Mouse (Mus musculus): Measurements from ENCODE around the gene Nup210. TPM values are rescaled to one million over a fixed set of nuclear protein-coding genes. Genes with fewer than 3 reads are reported as not detected.

Gene Nup210
- polyA plus RNA-seq, 1 experiment from 2014 or later = 7.1 TPM

GRCm38 (mm10) chr6:91160399-91160798, 43.8 kb upstream of the Nup210 start:
- H3K27me3 ChIP-seq (ENCODE audit: control insufficient read depth, insufficient read depth, low read length) = no peaks in the 10 kb centered on the region; the same call in 1 of the 2 replicates
- no peaks in the 10 kb centered on the region for H3K36me3 ChIP-seq (ENCODE audit: control insufficient read depth, insufficient read depth, low read length)
- H3K9me3 ChIP-seq (ENCODE audit: control insufficient read depth, low read length) = no peaks in the 10 kb centered on the region
- H3K9ac ChIP-seq (ENCODE audit: low read length) = no peak overlapping the region
- WGBS = 26% methylated on average over 3 of the region's 3 CpGs
- no peak overlapping the region for H3K4me3 ChIP-seq (ENCODE audit: control insufficient read depth in 1 of 2, insufficient read depth in 1 of 2, low read depth in 1 of 2, low read length in 2 of 2)
- H3K4me1 ChIP-seq (ENCODE audit: control insufficient read depth in 2 of 2, insufficient read depth in 2 of 2, low read length in 2 of 2) = peaks cover 25 to 57% of the 10 kb centered on the region in 2 experiments
- ATAC-seq (ENCODE audit: insufficient number of reproducible peaks, insufficient read depth, low FRiP score, low read depth) = no peak
- H3K27ac ChIP-seq (replicated peaks in 1 of 2; ENCODE audit: control insufficient read depth in 1 of 2, insufficient read depth in 1 of 2, low read depth in 2 of 2, low read length in 2 of 2) = peak overlapping the region in 1 of 2 experiments; percentile 72; a peak in 3 of 4 replicates
- peak overlapping the region; percentile 8; the same call in 1 of the 2 replicates for H3K4me2 ChIP-seq (ENCODE audit: low read length)

- Histone ChIP-seq H3K4me2 (ENCODE audit: low read length) (peak overlapping the region; percentile 34), H3K4me1 (ENCODE audit: control insufficient read depth in 2 of 2, insufficient read depth in 2 of 2, low read length in 2 of 2) (peaks cover 25 to 60% of the 10 kb centered on the region in 2 experiments), H3K9me3 (ENCODE audit: control insufficient read depth, low read length) (no peaks in the 10 kb centered on the region), H3K27ac (replicated peaks in 1 of 2; ENCODE audit: control insufficient read depth in 1 of 2, insufficient read depth in 1 of 2, low read depth in 2 of 2, low read length in 2 of 2) (peak overlapping the region in 1 of 2 experiments; percentile 15; a peak in 2 of 4 replicates), H3K36me3 (ENCODE audit: control insufficient read depth, insufficient read depth, low read length) (no peaks in the 10 kb centered on the region), H3K9ac (ENCODE audit: low read length) (peak overlapping the region; percentile 52), H3K27me3 (ENCODE audit: control insufficient read depth, insufficient read depth, low read length) (peaks cover 6% of the 10 kb centered on the region), H3K4me3 (ENCODE audit: control insufficient read depth in 1 of 2, insufficient read depth in 1 of 2, low read depth in 1 of 2, low read length in 2 of 2) (no peak overlapping the region)
- ATAC-seq (ENCODE audit: insufficient number of reproducible peaks, insufficient read depth, low FRiP score, low read depth) = no peak
- WGBS = 49% methylated on average over 9 of the region's 9 CpGs
Measured at GRCm38 (mm10) chr6:91159047-91159446, 42.4 kb upstream of the Nup210 start.

GRCm38 (mm10) chr6:91157237-91157570, 40.6 kb upstream of the Nup210 start:
- Histone ChIP-seq H3K36me3 (ENCODE audit: control insufficient read depth, insufficient read depth, low read length) (no peaks in the 10 kb centered on the region), H3K27ac (replicated peaks in 1 of 2; ENCODE audit: control insufficient read depth in 1 of 2, insufficient read depth in 1 of 2, low read depth in 2 of 2, low read length in 2 of 2) (peak overlapping the region; percentile 42 to 81), H3K9ac (ENCODE audit: low read length) (peak overlapping the region; percentile 84), H3K4me2 (ENCODE audit: low read length) (peak overlapping the region; percentile 89), H3K4me3 (ENCODE audit: control insufficient read depth in 1 of 2, insufficient read depth in 1 of 2, low read depth in 1 of 2, low read length in 2 of 2) (peak overlapping the region; percentile 66 to 70), H3K4me1 (ENCODE audit: control insufficient read depth in 2 of 2, insufficient read depth in 2 of 2, low read length in 2 of 2) (peaks cover 27 to 61% of the 10 kb centered on the region in 2 experiments), H3K27me3 (ENCODE audit: control insufficient read depth, insufficient read depth, low read length) (peaks cover 18% of the 10 kb centered on the region), H3K9me3 (ENCODE audit: control insufficient read depth, low read length) (no peaks in the 10 kb centered on the region)
- 49% methylated on average over 6 of the region's 6 CpGs for WGBS
- no peak for ATAC-seq (ENCODE audit: insufficient number of reproducible peaks, insufficient read depth, low FRiP score, low read depth)

- peaks cover 27 to 57% of the 10 kb centered on the region in 2 experiments for H3K4me1 ChIP-seq (ENCODE audit: control insufficient read depth in 2 of 2, insufficient read depth in 2 of 2, low read length in 2 of 2)
- peak within 1 kb of the TSS; percentile 89 for H3K4me2 ChIP-seq (ENCODE audit: low read length)
- H3K27ac ChIP-seq (replicated peaks in 1 of 2; ENCODE audit: control insufficient read depth in 1 of 2, insufficient read depth in 1 of 2, low read depth in 2 of 2, low read length in 2 of 2) = peak within 1 kb of the TSS; percentile 42 to 81
- WGBS = under 1% methylated on average over 41 of the region's 42 CpGs
- no peaks in the 10 kb centered on the region for H3K36me3 ChIP-seq (ENCODE audit: control insufficient read depth, insufficient read depth, low read length)
- no peaks in the 10 kb centered on the region for H3K9me3 ChIP-seq (ENCODE audit: control insufficient read depth, low read length)
- peak; percentile 94 for ATAC-seq (ENCODE audit: insufficient number of reproducible peaks, insufficient read depth, low FRiP score, low read depth)
- peaks cover 18% of the 10 kb centered on the region for H3K27me3 ChIP-seq (ENCODE audit: control insufficient read depth, insufficient read depth, low read length)
- H3K4me3 ChIP-seq (ENCODE audit: control insufficient read depth in 1 of 2, insufficient read depth in 1 of 2, low read depth in 1 of 2, low read length in 2 of 2) = peak within 1 kb of the TSS; percentile 66 to 70
- peak within 1 kb of the TSS; percentile 84 for H3K9ac ChIP-seq (ENCODE audit: low read length)
Measured at GRCm38 (mm10) chr6:91156554-91157236, 40.1 kb upstream of the Nup210 start, which contains the start of gene Hdac11. Gene Hdac11, plus strand, starts transcription at chr6:91156665.

- H3K4me2 ChIP-seq (ENCODE audit: low read length) = peak overlapping the region; percentile 89
- peak overlapping the region in 1 of 2 experiments; percentile 70; a peak in 2 of 4 replicates for H3K4me3 ChIP-seq (ENCODE audit: control insufficient read depth in 1 of 2, insufficient read depth in 1 of 2, low read depth in 1 of 2, low read length in 2 of 2)
- peaks cover 27 to 55% of the 10 kb centered on the region in 2 experiments for H3K4me1 ChIP-seq (ENCODE audit: control insufficient read depth in 2 of 2, insufficient read depth in 2 of 2, low read length in 2 of 2)
- H3K9ac ChIP-seq (ENCODE audit: low read length) = no peak overlapping the region
- H3K36me3 ChIP-seq (ENCODE audit: control insufficient read depth, insufficient read depth, low read length) = no peaks in the 10 kb centered on the region
- H3K27ac ChIP-seq (replicated peaks in 1 of 2; ENCODE audit: control insufficient read depth in 1 of 2, insufficient read depth in 1 of 2, low read depth in 2 of 2, low read length in 2 of 2) = peak overlapping the region in 1 of 2 experiments; percentile 28; a peak in 1 of 4 replicates
- no peak for ATAC-seq (ENCODE audit: insufficient number of reproducible peaks, insufficient read depth, low FRiP score, low read depth)
- no peaks in the 10 kb centered on the region for H3K9me3 ChIP-seq (ENCODE audit: control insufficient read depth, low read length)
- WGBS = 19% methylated on average over 4 of the region's 4 CpGs
- peaks cover 18% of the 10 kb centered on the region for H3K27me3 ChIP-seq (ENCODE audit: control insufficient read depth, insufficient read depth, low read length)
Measured at GRCm38 (mm10) chr6:91156062-91156461, 39.4 kb upstream of the Nup210 start.

GRCm38 (mm10) chr6:91155286-91155685, 38.7 kb upstream of the Nup210 start:
- H3K4me2 ChIP-seq (ENCODE audit: low read length) = no peak overlapping the region
- H3K36me3 ChIP-seq (ENCODE audit: control insufficient read depth, insufficient read depth, low read length) = no peaks in the 10 kb centered on the region
- H3K27ac ChIP-seq (replicated peaks in 1 of 2; ENCODE audit: control insufficient read depth in 1 of 2, insufficient read depth in 1 of 2, low read depth in 2 of 2, low read length in 2 of 2) = no peak overlapping the region
- ATAC-seq (ENCODE audit: insufficient number of reproducible peaks, insufficient read depth, low FRiP score, low read depth) = no peak
- H3K4me3 ChIP-seq (ENCODE audit: control insufficient read depth in 1 of 2, insufficient read depth in 1 of 2, low read depth in 1 of 2, low read length in 2 of 2) = no peak overlapping the region
- 45% methylated on average over 3 of the region's 3 CpGs for WGBS
- H3K9me3 ChIP-seq (ENCODE audit: control insufficient read depth, low read length) = no peaks in the 10 kb centered on the region
- peaks cover 18% of the 10 kb centered on the region for H3K27me3 ChIP-seq (ENCODE audit: control insufficient read depth, insufficient read depth, low read length)
- peaks cover 22 to 48% of the 10 kb centered on the region in 2 experiments for H3K4me1 ChIP-seq (ENCODE audit: control insufficient read depth in 2 of 2, insufficient read depth in 2 of 2, low read length in 2 of 2)
- H3K9ac ChIP-seq (ENCODE audit: low read length) = no peak overlapping the region

- Histone ChIP-seq H3K9me3 (ENCODE audit: control insufficient read depth, low read length) (no peaks in the 10 kb centered on the region), H3K4me2 (ENCODE audit: low read length) (no peak overlapping the region), H3K27me3 (ENCODE audit: control insufficient read depth, insufficient read depth, low read length) (peaks cover 18% of the 10 kb centered on the region), H3K4me3 (ENCODE audit: control insufficient read depth in 1 of 2, insufficient read depth in 1 of 2, low read depth in 1 of 2, low read length in 2 of 2) (no peak overlapping the region), H3K9ac (ENCODE audit: low read length) (no peak overlapping the region), H3K27ac (replicated peaks in 1 of 2; ENCODE audit: control insufficient read depth in 1 of 2, insufficient read depth in 1 of 2, low read depth in 2 of 2, low read length in 2 of 2) (no peak overlapping the region), H3K4me1 (ENCODE audit: control insufficient read depth in 2 of 2, insufficient read depth in 2 of 2, low read length in 2 of 2) (peaks cover 18 to 43% of the 10 kb centered on the region in 2 experiments), H3K36me3 (ENCODE audit: control insufficient read depth, insufficient read depth, low read length) (no peaks in the 10 kb centered on the region)
- ATAC-seq (ENCODE audit: insufficient number of reproducible peaks, insufficient read depth, low FRiP score, low read depth) = no peak
- 47% methylated on average over 4 of the region's 4 CpGs for WGBS
Measured at GRCm38 (mm10) chr6:91154685-91155084, 38.1 kb upstream of the Nup210 start.

Measured in heart, embryonic 14.5 days (tissue).